Mouse (Mus musculus) liver, postnatal 0 days (tissue): ENCODE results near the gene Lrig1. TPM values are rescaled to one million over a fixed set of nuclear protein-coding genes. Genes with fewer than 3 reads are reported as not detected.

Experiments used
- microRNA-seq: library from miRNA; unstranded; fragments of <30 nt; microRNA quantifications from one replicate; pipeline ENCODE4, GENCODE M21; 2016
- polyA plus RNA-seq: library from polyadenylated mRNA; unstranded; fragments of >200 nt; fragmentation: Nextera tagmentation; extraction: Ambion mirVana; gene quantifications from 2 replicates; pipeline ENCODE4 v1.2.1, GENCODE M21; 2015

Lrig1 gene
- polyA plus RNA-seq, 1 experiment from 2014 or later, result 2.5 TPM

Small RNA genes lying within 50 kb of the gene (microRNA-seq; reads per million reads assigned to microRNA genes)
- not detected for gene Mir7041

Other genes with a start within 250 kb of the Lrig1 start
- 3.0 and 3.6 TPM in 2 replicates for gene Slc25a26, start 199.8 kb downstream of the Lrig1 start, polyA plus RNA-seq